Mouse (Mus musculus): ENCODE results near the gene Acvr1c. TPM values are rescaled to one million over a fixed set of nuclear protein-coding genes. Genes with fewer than 3 reads are reported as not detected.

Acvr1c gene
- total and polyA plus RNA-seq, 2 experiments: 0.09 TPM; not detected in 1

DNA sequence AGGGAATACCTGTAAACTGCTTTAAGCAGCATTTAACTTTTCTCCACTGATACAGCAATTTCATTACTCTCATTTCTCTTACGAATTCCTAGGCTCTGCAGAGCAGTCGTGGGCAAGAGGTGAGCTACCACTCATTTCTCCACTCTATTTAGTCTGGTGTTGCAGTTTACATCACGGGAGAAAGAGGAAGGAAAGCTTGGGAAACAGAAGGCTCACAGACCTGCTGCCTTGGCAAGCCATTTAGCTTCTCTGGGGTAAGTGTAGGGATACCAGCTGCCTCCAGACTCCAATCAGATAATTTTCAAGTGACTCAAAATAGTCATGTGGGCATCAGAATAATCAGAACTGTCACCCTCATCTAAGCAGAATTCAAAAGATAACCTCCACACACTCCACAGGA lies 76.6 kb downstream of the Acvr1c start:
- Histone ChIP-seq H3K79me2 (ENCODE audit: control insufficient read depth, insufficient read depth, low read length) (no peaks in the 10 kb centered on the region), H3K4me1 (ENCODE audit: control insufficient read depth, insufficient read depth, low read length) (no peaks in the 10 kb centered on the region), H3K9ac (ENCODE audit: low read depth, low read length) (no peak overlapping the region), H3K27me3 (ENCODE audit: control insufficient read depth, insufficient read depth, low read length) (no peaks in the 10 kb centered on the region), H3K36me3 (ENCODE audit: control insufficient read depth, insufficient read depth, low read length) (no peaks in the 10 kb centered on the region), H3K4me3 (ENCODE audit: insufficient read depth, low read depth, low read length) (no peak overlapping the region), H3K27ac (replicated peaks; ENCODE audit: insufficient read depth, low read depth, low read length) (no peak overlapping the region)
- no peak for DNase-seq (ENCODE audit: extremely low read depth, low read depth, low spot score)
- TF ChIP-seq CTCF (IDR thresholded peaks at IDR 0.05; ENCODE audit: low read depth, low read length) (no peak), POLR2A (IDR thresholded peaks at IDR 0.05; ENCODE audit: extremely low read depth, insufficient read depth, low read length) (no peak)
- WGBS: 60% methylated on average over 3 of the region's 3 CpGs

DNA sequence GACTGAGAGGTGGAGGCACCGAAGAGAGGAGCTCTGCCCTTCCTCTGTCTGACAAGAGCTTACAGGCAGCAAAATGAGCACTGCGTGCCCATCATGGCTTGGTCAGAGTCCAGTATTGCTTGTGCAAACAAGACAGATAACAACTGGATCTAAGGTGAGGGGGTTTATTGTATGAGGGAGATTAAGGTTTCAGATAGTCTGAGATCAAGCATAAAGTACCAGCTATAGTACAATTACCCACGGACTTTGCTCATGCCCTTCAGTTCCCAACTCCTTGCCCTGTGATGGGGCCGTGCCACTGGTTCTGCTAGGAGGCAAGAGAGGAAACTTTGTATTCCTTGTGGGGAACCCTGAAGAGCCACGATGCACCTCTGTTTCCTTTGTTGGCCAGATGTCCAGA lies 78.5 kb downstream of the Acvr1c start:
- H3K9ac ChIP-seq (ENCODE audit: low read depth, low read length): no peak overlapping the region
- no peak overlapping the region for H3K27ac ChIP-seq (replicated peaks; ENCODE audit: insufficient read depth, low read depth, low read length)
- no peaks in the 10 kb centered on the region for H3K4me1 ChIP-seq (ENCODE audit: control insufficient read depth, insufficient read depth, low read length)
- H3K36me3 ChIP-seq (ENCODE audit: control insufficient read depth, insufficient read depth, low read length): no peaks in the 10 kb centered on the region
- H3K4me3 ChIP-seq (ENCODE audit: insufficient read depth, low read depth, low read length): no peak overlapping the region
- no peaks in the 10 kb centered on the region for H3K79me2 ChIP-seq (ENCODE audit: control insufficient read depth, insufficient read depth, low read length)
- WGBS: 41% methylated on average over 5 of the region's 5 CpGs
- no peak for DNase-seq (ENCODE audit: extremely low read depth, low read depth, low spot score)
- H3K27me3 ChIP-seq (ENCODE audit: control insufficient read depth, insufficient read depth, low read length): no peaks in the 10 kb centered on the region
- TF ChIP-seq POLR2A (IDR thresholded peaks at IDR 0.05; ENCODE audit: extremely low read depth, insufficient read depth, low read length): no peak
- no peak for TF ChIP-seq CTCF (IDR thresholded peaks at IDR 0.05; ENCODE audit: low read depth, low read length)

DNA sequence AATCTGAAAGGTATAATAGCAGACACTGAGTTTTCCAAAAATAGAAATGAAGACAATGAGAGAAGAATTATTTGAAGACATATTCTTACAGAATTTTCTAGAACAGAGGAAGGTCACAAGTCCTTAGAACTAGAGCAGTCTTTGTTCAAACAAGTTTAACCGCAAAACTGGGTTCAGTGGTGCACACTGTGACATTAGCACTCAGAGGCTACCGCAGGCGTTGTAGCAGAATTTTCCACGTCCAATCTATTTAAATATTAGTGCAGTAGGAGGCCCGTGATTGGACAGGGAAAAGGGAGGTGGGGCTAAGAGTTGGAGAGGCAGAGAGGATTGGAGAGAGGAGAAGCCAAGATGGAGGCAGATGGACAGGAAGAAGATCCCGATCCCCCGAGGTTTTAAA lies 81.2 kb downstream of the Acvr1c start:
- Histone ChIP-seq H3K27me3 (ENCODE audit: control insufficient read depth, insufficient read depth, low read length) (no peaks in the 10 kb centered on the region), H3K36me3 (ENCODE audit: control insufficient read depth, insufficient read depth, low read length) (no peaks in the 10 kb centered on the region), H3K4me3 (ENCODE audit: insufficient read depth, low read depth, low read length) (no peak overlapping the region), H3K79me2 (ENCODE audit: control insufficient read depth, insufficient read depth, low read length) (no peaks in the 10 kb centered on the region), H3K4me1 (ENCODE audit: control insufficient read depth, insufficient read depth, low read length) (no peaks in the 10 kb centered on the region), H3K27ac (replicated peaks; ENCODE audit: insufficient read depth, low read depth, low read length) (no peak overlapping the region), H3K9ac (ENCODE audit: low read depth, low read length) (no peak overlapping the region)
- 85% methylated on average over 7 of the region's 7 CpGs for WGBS
- no peak for DNase-seq (ENCODE audit: extremely low read depth, low read depth, low spot score)
- no peak for TF ChIP-seq CTCF (IDR thresholded peaks at IDR 0.05; ENCODE audit: low read depth, low read length)
- no peak for TF ChIP-seq POLR2A (IDR thresholded peaks at IDR 0.05; ENCODE audit: extremely low read depth, insufficient read depth, low read length)

DNA sequence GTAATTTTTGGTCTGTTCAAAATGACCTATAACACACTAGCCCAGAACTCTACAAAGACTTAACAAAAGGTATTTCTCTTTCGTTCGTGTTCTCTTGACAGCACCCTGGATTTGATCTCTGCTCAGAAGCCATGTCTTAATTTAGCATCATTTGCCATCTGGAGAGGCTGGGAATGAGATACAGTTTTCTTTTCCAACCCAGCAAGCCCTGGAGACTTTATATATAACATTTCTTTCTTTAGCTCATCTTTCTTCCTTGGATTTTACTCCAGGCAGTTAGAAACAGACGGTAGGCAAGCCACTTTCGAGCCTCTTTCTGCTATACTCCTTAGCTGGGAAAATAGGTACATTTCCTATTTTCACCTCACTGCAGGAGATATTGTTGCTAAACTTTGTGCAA lies 117.1 kb downstream of the Acvr1c start:
- Histone ChIP-seq H3K4me3 (ENCODE audit: insufficient read depth, low read depth, low read length) (no peak overlapping the region), H3K9ac (ENCODE audit: low read depth, low read length) (no peak overlapping the region), H3K4me1 (ENCODE audit: control insufficient read depth, insufficient read depth, low read length) (no peaks in the 10 kb centered on the region), H3K36me3 (ENCODE audit: control insufficient read depth, insufficient read depth, low read length) (no peaks in the 10 kb centered on the region), H3K27ac (replicated peaks; ENCODE audit: insufficient read depth, low read depth, low read length) (no peak overlapping the region), H3K79me2 (ENCODE audit: control insufficient read depth, insufficient read depth, low read length) (no peaks in the 10 kb centered on the region), H3K27me3 (ENCODE audit: control insufficient read depth, insufficient read depth, low read length) (no peaks in the 10 kb centered on the region)
- WGBS: 88% methylated on average over 4 of the region's 4 CpGs
- no peak for TF ChIP-seq CTCF (IDR thresholded peaks at IDR 0.05; ENCODE audit: low read depth, low read length)
- TF ChIP-seq POLR2A (IDR thresholded peaks at IDR 0.05; ENCODE audit: extremely low read depth, insufficient read depth, low read length): no peak
- no peak for DNase-seq (ENCODE audit: extremely low read depth, low read depth, low spot score)

DNA sequence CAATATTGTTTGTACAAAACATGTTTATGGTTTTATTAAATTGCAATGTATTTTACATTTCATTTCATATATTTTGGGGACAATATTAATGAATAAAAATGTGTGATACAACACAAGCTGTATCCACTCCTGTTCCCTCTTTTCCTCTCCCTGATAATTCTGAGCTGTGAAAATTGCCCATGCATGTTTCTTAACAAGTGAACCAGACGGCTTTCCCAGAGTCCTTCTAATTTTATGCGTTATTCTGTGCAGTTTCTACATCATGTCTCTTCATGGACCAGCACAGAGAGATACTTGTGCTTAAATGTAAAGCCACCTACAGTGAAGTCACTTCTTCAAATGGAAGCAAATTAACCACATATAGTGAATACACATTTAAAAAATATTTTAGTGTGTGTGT lies 120.2 kb downstream of the Acvr1c start:
- no peak overlapping the region for H3K4me3 ChIP-seq (ENCODE audit: insufficient read depth, low read depth, low read length)
- no peaks in the 10 kb centered on the region for H3K79me2 ChIP-seq (ENCODE audit: control insufficient read depth, insufficient read depth, low read length)
- H3K4me1 ChIP-seq (ENCODE audit: control insufficient read depth, insufficient read depth, low read length): no peaks in the 10 kb centered on the region
- H3K27me3 ChIP-seq (ENCODE audit: control insufficient read depth, insufficient read depth, low read length): no peaks in the 10 kb centered on the region
- H3K9ac ChIP-seq (ENCODE audit: low read depth, low read length): no peak overlapping the region
- WGBS: 70% methylated on average over 2 of the region's 2 CpGs
- TF ChIP-seq POLR2A (IDR thresholded peaks at IDR 0.05; ENCODE audit: extremely low read depth, insufficient read depth, low read length) (no peak), CTCF (IDR thresholded peaks at IDR 0.05; ENCODE audit: low read depth, low read length) (no peak)
- no peak overlapping the region for H3K27ac ChIP-seq (replicated peaks; ENCODE audit: insufficient read depth, low read depth, low read length)
- no peaks in the 10 kb centered on the region for H3K36me3 ChIP-seq (ENCODE audit: control insufficient read depth, insufficient read depth, low read length)
- DNase-seq (ENCODE audit: extremely low read depth, low read depth, low spot score): no peak

Other genes starting within 250 kb of the Acvr1c start
- gene Cytip, start 162.4 kb downstream of the Acvr1c start, total RNA-seq (2014; rRNA removed): 1.7 and 4.1 TPM in 2 replicates
- gene Cytip, start 162.4 kb downstream of the Acvr1c start, polyA plus RNA-seq (2012; rRNA removed): 0.91 and 0.92 TPM in 2 replicates
- gene Gm17409, start 112.2 kb upstream of the Acvr1c start, total RNA-seq (2014; rRNA removed): not detected in 2 replicates
- gene Gm17409, start 112.2 kb upstream of the Acvr1c start, polyA plus RNA-seq (2012; rRNA removed): not detected in 2 replicates
- 8.4 and 9.0 TPM in 2 replicates for gene Acvr1, start 209.3 kb upstream of the Acvr1c start, total RNA-seq (2014; rRNA removed)
- 4.3 and 5.7 TPM in 2 replicates for gene Acvr1, start 209.3 kb upstream of the Acvr1c start, polyA plus RNA-seq (2012; rRNA removed)
- gene Upp2, start 209.4 kb upstream of the Acvr1c start, total RNA-seq (2014; rRNA removed): 1,501 and 1,754 TPM in 2 replicates
- 105 and 134 TPM in 2 replicates for gene Upp2, start 209.4 kb upstream of the Acvr1c start, polyA plus RNA-seq (2012; rRNA removed)